Mouse (Mus musculus) testis, postnatal 14 days (tissue): ENCODE data around the gene Tcp11.

Source experiments
- DNase-seq: peaks from one replicate; pipeline ENCODE4 v3.0.0; 2021; ENCODE audit warnings: low spot score

Tcp11 gene

GRCm38 (mm10) chr17:28080045-28080816 lies at the start of gene Tcp11:
Gene Tcp11, minus strand, starts transcription at chr17:28080639.
- peak; percentile 78 for DNase-seq

GRCm38 (mm10) chr17:28129796-28130195 lies 49.4 kb upstream of the Tcp11 start:
- no peak for DNase-seq

- DNase-seq: no peak
Measured at GRCm38 (mm10) chr17:28124368-28124767, 43.9 kb upstream of the Tcp11 start.

- no peak for DNase-seq
Measured at GRCm38 (mm10) chr17:28123627-28124026, 43.2 kb upstream of the Tcp11 start.

GRCm38 (mm10) chr17:28122949-28123348 lies 42.5 kb upstream of the Tcp11 start:
- no peak for DNase-seq

- DNase-seq: no peak
Measured at GRCm38 (mm10) chr17:28120460-28120859, 40.0 kb upstream of the Tcp11 start.

- no peak for DNase-seq
Measured at GRCm38 (mm10) chr17:28117451-28118209, 37.2 kb upstream of the Tcp11 start.

- DNase-seq: no peak
Measured at GRCm38 (mm10) chr17:28116335-28116734, 35.9 kb upstream of the Tcp11 start.

- no peak for DNase-seq
Measured at GRCm38 (mm10) chr17:28112266-28112665, 31.8 kb upstream of the Tcp11 start.

- DNase-seq: no peak
Measured at GRCm38 (mm10) chr17:28107275-28107674, 26.8 kb upstream of the Tcp11 start.

GRCm38 (mm10) chr17:28106352-28106751 lies 25.9 kb upstream of the Tcp11 start:
- peak; percentile 73 for DNase-seq

- no peak for DNase-seq
Measured at GRCm38 (mm10) chr17:28104416-28104815, 24.0 kb upstream of the Tcp11 start.

- DNase-seq: no peak
Measured at GRCm38 (mm10) chr17:28101902-28102319, 21.5 kb upstream of the Tcp11 start.

GRCm38 (mm10) chr17:28101284-28101887 lies 20.9 kb upstream of the Tcp11 start:
- DNase-seq: no peak

- DNase-seq: no peak
Measured at GRCm38 (mm10) chr17:28100669-28101068, 20.2 kb upstream of the Tcp11 start.

GRCm38 (mm10) chr17:28099086-28099485 lies 18.6 kb upstream of the Tcp11 start:
- no peak for DNase-seq

GRCm38 (mm10) chr17:28097308-28097707 lies 16.9 kb upstream of the Tcp11 start:
- no peak for DNase-seq

GRCm38 (mm10) chr17:28096418-28096817 lies 16.0 kb upstream of the Tcp11 start:
- DNase-seq: no peak

- DNase-seq: peak; percentile 50
Measured at GRCm38 (mm10) chr17:28093837-28094236, 13.4 kb upstream of the Tcp11 start.

GRCm38 (mm10) chr17:28092297-28092696 lies 11.9 kb upstream of the Tcp11 start:
- DNase-seq: no peak

- no peak for DNase-seq
Measured at GRCm38 (mm10) chr17:28088718-28089117, 8.3 kb upstream of the Tcp11 start.

GRCm38 (mm10) chr17:28087430-28087829 lies 7.0 kb upstream of the Tcp11 start:
- no peak for DNase-seq

- DNase-seq: peak; percentile 87
Measured at GRCm38 (mm10) chr17:28084964-28085363, 4.5 kb upstream of the Tcp11 start.
